Mouse (Mus musculus) urinary bladder, postnatal 0 days (tissue): Measurements from ENCODE around the gene Cmc4. TPM values are rescaled to one million over a fixed set of nuclear protein-coding genes. Genes with fewer than 3 reads are reported as not detected.

Source experiments
- polyA plus RNA-seq: library from polyadenylated mRNA; unstranded; fragments of >200 nt; fragmentation: Nextera tagmentation; extraction: Ambion mirVana; gene quantifications from 2 replicates; pipeline ENCODE4 v1.2.1, GENCODE M21; 2015

The Cmc4 gene
- polyA plus RNA-seq, result 19.2 and 22.4 TPM in 2 replicates

GRCm38 (mm10) chrX:75415936-75416785 lies at the start of gene Cmc4, which contains the start of the genes Mtcp1 and Brcc3:
Cmc4 (minus strand) TSS chrX:75416584.
Mtcp1 (minus strand) TSS chrX:75416588.
Brcc3 (plus strand) TSS chrX:75416628.

GRCm38 (mm10) chrX:75382195-75382771 lies 34.1 kb downstream of the Cmc4 start, which contains the start of the genes Fundc2 and F8:
Fundc2 (plus strand) TSS chrX:75382399.
F8 (minus strand) TSS chrX:75382615.

Other genes with a start within 250 kb of the Cmc4 start
- 80.8 and 105 TPM in 2 replicates for gene Fundc2, start 34.2 kb downstream of the Cmc4 start, polyA plus RNA-seq
- 1.6 and 1.7 TPM in 2 replicates for gene F8, start 34.0 kb downstream of the Cmc4 start, polyA plus RNA-seq
- 4.8 and 5.5 TPM in 2 replicates for gene Mtcp1, start within 50 bp of the Cmc4 start, polyA plus RNA-seq
- 44.1 and 46.2 TPM in 2 replicates for gene Brcc3, start within 50 bp of the Cmc4 start, polyA plus RNA-seq
- 101 and 112 TPM in 2 replicates for gene Vbp1, start 97.7 kb upstream of the Cmc4 start, polyA plus RNA-seq
- 0.31 and 0.62 TPM in 2 replicates for gene Rab39b, start 161.6 kb upstream of the Cmc4 start, polyA plus RNA-seq